Mouse (Mus musculus) liver, adult (tissue): Measurements from ENCODE around the gene Upp2.

Experiments used
- GATA4 ChIP-seq: IDR thresholded peaks from 2 replicates; pipeline ENCODE4 v1.6.1; 2014; ENCODE audit warnings: mild to moderate bottlenecking, low read length; ENCODE audit not compliant: insufficient replicate concordance

The Upp2 gene

DNA sequence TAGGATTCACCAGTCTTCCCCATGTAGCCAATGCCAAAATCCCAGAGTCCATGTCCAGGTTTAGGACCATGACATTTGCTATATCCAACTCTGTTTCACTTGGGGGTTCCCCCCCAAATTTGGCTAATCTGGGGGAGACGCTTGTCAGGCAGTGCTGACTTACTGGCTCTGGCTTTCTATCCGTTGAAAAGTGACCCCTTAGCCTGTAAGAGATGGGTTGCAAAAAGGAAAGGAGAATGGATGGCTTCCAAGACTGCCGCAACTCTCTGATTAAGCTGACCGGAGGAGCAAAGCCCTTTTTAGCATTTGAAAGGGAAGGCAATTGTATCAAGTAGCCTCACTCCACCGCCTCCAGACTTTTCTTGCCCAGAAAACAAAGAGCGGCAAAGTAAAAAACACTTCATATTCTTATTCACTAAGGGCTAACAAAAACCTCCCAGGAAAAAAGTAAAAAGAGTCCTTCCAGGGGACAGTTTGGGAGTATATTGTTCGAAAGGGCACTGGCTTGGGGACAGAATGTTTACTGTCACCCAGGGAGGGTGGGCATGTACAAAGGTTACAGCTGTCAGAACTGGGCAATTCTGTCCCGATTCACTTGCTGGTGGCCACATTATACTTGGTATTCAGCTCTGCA lies 59.2 kb downstream of the Upp2 start:
- no peak for TF ChIP-seq GATA4

DNA sequence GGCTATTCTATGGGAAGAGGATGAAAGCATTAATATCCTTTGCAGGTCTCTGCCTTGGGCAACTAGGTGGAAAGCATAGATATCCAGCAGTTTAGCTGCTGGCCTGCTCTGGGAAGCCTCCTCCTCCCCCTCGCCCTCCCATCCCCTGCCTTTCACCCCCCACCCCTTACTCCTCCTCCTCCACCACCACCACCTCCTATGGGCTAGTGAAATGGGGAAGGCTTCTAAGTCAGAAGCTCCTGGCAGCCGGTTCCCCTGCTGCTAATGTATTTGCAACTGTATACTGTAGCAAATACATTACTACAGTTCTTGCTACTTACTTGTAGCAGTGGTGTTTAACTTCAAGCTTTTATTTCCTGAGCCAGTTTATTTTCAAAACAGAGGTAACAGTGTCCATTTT lies 60.9 kb downstream of the Upp2 start:
- TF ChIP-seq GATA4: no peak

DNA sequence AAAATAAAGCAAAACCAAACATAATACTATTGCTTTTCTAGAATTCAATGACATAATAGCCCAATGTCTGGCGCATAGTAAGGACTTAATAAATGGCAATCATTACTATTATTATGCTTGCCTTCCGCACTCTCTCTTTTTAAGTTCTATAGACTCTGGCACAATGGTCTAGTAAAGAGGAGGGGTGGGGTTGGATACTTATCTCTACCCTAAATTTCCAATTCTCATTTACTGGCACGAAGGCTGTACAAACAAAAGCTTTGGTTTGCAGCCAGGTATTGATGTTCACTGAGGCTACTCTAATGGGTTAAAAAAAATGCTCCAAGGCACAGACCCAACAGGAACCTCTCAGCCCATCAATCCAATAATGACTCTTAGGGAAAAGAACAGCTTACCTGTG lies 61.9 kb downstream of the Upp2 start:
- no peak for TF ChIP-seq GATA4

DNA sequence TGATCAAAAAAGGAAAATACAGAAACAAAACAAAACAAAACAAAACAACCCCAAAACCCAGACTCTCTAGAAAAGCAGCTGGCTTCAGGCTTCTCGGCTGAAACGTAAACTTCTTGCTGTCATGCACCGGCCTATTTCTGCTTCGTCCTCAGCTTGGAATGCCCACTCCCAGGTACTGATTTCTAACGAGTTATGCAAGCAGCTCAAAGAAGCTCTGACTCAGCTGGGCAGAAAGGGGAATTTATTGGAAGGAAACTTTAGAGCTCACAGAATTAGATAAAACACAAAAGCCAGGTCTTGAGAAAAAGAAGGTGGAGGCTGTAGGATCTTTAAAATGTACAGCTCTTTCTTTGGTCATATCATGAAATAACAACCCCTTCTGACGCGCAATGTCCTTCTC lies 62.3 kb downstream of the Upp2 start:
- no peak for TF ChIP-seq GATA4

DNA sequence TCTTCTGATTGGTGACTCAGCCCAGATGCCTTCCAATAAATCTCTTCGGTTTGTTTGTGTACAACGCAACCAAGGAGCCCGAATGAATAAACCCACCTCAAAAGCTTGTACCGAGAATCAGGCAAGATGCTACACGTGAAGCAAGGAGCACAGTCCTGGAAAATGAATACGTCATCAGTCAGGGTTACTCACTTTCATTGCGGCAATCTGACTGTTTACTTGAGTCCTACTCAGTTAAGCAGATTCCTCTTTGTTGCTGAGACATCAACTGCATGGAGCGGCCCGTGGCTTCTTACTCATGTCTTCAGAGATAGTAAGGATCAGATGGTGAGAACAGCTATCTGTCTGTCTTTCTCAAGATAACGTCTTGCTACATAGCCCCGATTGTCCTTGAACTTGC lies 66.7 kb downstream of the Upp2 start:
- TF ChIP-seq GATA4: no peak

DNA sequence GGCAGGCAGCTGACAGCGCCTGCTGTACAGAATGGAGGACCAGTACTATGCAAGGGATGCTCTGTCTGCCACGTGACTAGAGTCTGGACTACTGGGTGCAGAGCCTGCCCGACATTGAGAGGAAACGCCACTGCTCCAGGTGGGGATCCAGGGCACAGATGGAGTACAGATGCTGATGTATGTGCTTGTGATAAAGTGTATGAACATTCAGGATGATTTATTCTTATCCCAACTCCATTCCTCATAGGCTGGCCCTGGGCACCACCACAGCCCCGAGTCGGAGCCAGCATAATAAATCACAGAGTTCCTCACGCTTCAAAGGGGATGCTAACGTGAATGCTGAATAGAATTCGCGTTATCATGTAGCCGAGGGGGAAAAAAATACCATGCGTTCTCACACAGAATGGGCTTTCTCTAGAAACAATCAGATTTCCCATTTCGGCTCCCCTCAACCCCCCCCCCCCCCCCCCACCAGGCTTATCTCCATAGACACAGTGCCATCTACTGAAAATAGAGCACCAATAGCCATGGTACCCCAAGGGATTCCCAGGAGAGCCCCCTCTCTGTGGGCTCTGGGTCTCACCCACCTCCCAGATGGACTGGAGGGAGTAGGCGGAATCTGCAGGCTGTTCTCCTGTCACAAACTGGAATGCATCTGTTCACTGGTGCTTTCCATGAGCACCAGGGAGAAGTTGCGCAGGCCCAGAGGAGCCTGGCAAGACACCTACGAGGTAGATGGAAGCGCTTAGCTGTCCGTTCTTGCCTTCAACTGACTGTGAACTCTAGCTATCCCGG lies 74.9 kb downstream of the Upp2 start:
- no peak for TF ChIP-seq GATA4

DNA sequence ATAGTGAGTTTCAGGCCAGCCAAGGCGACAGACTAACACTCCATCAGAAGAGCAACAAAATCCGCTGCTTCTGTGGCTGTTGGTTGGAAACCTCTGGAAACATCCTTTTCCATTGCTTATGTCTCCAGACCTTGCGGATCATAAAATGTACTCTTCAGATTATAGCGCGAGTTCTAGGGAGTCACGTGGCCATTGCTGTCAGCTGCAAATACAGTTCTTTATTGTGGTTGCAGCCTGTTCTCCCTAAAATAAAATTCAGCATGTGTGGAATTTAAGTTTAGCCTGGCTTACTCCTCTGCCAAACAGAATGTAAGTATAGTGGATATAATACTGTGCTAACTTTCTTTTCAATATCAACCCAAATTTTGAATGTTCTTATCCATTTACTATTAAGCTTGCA lies 78.6 kb downstream of the Upp2 start:
- TF ChIP-seq GATA4: no peak

DNA sequence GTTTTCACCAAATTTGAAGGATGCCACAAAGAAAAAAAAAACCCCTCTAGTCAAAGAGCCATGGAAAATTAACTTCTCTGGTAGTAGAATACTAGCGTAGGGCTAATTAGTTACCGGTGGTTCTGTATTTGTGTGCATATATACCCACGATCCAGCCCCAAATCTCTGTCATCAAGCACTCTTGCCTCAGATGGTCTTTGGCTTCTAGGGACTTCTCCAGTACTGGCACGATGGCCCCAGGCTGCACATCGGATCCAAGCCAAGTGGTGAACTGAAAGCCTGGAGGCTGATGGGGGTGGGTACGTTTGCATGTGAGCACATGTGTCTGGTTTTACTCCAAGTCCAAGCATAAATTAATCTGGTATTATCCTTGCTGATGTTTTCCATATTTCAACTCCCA lies 88.1 kb downstream of the Upp2 start:
- TF ChIP-seq GATA4: no peak

DNA sequence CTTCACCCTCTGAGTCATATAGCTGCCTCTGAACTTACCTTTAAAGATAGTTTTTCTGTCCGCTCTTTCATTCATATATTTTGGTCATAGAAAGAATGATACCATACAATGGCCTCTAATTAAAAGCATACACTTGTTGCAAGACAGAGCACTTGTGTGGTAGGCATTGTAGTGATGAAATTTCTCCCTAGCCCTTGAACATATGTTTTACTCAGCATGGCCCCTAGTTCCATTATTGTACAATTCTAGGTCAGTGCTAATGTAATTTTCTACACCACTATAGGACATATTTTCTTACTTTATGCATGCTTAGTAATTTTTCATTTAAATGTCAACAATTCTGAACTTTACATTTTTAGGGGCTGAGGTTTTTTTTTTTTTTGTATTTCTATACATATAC lies 89.9 kb downstream of the Upp2 start:
- no peak for TF ChIP-seq GATA4

DNA sequence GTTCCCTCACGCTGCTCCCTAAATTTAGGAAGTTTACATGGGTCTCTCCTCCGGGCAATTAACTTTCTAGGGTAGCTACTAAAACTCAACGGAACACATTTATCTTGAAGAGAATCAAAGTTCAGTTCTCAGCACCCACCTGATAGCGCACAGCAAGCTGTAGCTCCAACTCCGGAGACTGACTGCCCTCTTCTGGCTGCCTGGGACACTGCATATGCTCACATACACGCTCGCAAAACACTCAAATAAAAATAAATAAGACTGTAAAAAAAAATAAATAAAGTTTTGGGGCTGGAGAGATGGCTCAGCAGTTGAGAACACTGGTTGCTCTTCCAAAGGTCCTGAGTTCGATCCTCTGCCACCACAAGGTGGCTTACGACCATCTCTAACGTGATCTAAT lies 90.8 kb downstream of the Upp2 start:
- no peak for TF ChIP-seq GATA4

DNA sequence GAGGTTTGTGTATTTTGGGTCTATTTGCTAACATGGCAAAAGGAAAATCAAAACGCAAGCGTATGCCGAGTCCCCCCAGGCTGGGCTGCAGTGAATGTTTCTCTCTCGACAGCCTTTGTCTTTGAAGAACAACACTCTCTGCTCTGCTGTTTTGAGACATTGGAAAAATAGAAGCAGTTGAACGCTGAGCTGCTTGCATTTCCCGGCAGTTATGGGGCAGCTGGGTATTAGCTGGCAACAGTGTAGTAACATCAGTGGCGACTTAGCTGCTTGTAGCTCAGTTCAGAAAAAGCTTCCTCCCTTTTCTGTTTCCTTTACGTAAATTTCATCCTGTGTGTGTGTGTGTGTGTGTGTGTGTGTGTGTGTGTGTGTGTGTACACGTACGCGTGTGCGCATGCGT lies 93.5 kb downstream of the Upp2 start:
- no peak for TF ChIP-seq GATA4

DNA sequence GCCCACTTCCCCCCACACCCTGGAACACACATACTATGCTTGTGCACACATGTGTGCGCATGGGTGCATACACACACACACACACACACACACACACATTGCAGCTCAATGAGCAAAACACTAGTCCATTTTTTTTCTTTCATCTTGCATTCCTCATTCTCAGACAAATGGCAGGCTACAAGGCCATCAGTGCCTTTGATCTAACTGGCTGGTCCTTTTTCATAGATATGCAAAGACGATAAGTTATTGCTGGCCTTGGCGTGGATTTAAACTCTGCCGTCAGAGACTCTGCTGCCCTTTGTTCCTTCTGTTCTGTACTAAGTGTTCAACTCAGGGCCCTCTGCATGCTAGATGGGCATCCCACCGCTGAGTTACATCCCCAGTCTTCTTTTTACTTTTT lies 94.0 kb downstream of the Upp2 start:
- TF ChIP-seq GATA4: no peak

DNA sequence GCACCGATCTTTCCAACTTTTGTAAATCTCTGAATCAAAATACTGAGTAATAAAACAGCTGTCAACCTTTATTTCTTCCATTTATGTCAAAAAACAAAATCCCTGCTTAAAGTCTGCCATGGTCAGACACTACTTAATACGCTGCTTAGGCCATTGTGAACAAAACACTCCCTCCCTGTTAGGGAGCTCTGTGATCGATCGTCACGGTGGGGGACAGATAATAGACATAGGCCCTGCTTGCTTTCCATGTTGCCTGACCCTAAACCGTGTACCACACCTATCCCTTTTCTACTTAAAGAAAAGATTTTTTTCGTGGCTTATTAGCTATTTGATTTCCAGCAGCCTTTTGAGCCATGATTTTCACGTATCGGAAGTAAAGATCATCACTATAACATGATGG lies 95.6 kb downstream of the Upp2 start:
- no peak for TF ChIP-seq GATA4

DNA sequence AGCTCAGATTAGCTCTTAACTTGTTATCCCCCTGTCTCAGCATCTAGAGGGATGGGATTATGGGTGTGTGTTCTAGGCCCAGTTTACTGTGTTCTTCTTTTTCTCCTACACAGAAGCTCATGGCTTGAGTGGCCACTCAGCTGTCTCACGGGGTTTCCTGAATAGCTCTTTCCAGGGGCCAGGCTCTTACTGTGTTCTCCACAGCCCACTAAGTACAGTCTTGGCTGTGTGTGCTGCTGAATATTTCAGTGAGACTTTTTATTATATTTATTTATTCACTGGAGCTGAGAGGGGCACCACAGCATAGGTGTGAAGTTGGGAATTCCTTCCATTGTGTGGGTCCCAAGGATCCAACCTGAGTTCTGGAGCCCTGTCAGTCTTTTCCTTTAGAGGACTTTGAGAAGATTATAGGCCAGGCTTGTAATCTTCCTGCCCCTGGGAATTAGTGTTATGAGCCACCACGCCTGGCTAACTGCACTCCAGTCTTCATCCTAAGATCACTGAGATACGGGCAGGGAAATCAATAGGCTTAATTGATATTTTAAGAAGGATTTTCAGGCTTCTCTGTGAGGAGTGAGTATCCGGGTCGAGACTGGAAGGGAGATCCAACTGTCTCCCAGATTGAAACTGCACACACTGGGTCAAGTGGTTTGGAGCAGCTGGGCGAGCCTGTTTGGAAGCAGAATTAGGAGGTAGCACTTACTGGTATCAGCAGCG lies 96.5 kb downstream of the Upp2 start:
- TF ChIP-seq GATA4: no peak

DNA sequence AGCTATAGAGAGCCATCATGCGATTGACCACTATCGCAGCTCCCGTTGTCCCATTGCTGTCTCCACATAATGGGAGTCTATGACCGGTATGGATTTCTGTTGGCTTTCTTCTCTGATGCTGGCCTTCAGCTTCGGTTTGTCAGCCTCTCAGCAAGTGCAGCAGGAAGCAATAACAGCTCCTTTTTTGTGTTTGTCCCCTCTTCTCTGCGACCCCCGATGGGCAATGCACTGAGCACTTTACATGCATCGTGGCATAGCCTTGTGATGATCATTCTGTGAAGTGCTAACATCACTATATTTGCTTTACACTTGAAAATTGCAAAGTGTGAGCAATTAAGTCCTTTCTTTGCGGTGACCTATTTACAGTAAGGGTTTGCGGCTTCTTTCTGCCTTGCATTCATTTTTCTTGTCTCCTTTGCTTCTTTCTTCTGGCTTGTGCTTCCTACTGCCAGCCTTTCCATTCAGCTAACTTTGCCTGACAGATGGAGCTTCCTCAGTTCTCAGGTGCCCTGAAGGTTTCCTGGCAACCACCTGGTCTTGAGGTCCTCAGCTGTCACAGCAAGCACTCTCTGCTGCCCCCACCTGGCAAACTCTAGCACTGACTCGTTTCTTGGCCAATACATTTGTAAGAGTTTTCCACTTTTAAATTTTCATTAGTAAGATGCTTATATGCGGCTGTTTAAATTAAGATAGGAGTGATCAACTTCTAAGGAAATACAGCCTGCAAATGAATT lies 98.2 kb downstream of the Upp2 start:
- no peak for TF ChIP-seq GATA4

DNA sequence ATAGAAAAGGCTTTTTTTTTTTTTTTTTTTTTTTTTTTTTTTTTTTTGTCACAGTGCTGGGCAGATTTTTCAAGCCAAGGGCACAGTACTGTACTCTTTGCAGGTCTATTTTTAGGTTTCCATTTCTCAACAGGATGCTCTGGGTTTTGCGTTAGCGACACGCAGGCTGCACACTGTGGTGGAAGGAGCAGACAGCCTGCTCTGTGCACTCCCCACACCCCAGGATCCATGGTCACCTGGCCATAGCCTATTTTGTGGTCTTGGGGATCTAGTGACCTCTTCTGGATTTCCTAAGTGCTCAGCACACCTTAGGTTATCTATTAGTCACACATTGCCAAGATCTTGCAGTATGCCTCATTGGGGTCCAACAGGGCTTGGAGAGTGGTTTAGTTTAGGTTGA lies 100.2 kb downstream of the Upp2 start:
- TF ChIP-seq GATA4: no peak
